Mouse (Mus musculus) ES-E14 (cell line): ENCODE measurements around the gene Zbtb34. TPM values are rescaled to one million over a fixed set of nuclear protein-coding genes. Genes with fewer than 3 reads are reported as not detected.
A peak's percentile ranks its signal among the peaks of the same experiment; 100 is the strongest.

ENCODE experiments used
- DNase-seq: peaks from one replicate; pipeline ENCODE4 v3.0.0-alpha.2; 2013; ENCODE audit warnings: low read depth, low spot score
- H3K27ac ChIP-seq: 2 replicates; pipeline ENCODE4 v1.5.1; 2012; ENCODE audit warnings: low read depth, mild to moderate bottlenecking, low read length, moderate library complexity, mixed read lengths; ENCODE audit not compliant: poor library complexity, insufficient read depth, severe bottlenecking
- H3K36me3 ChIP-seq: 2 replicates; pipeline ENCODE4 v1.6.1; 2012; ENCODE audit warnings: mild to moderate bottlenecking, low read length, moderate library complexity, mixed read lengths; ENCODE audit not compliant: control insufficient read depth, poor library complexity, insufficient read depth, severe bottlenecking
- H3K4me1 ChIP-seq, 2 experiments: fragments of 150-350 bp in 1 of 2; sonication (generic) in 1 of 2; 2 replicates each; pipeline ENCODE4 v1.6.1; 2012; ENCODE audit warnings: low read length in 2 of 2, mild to moderate bottlenecking in 1 of 2, mixed read lengths in 1 of 2; ENCODE audit not compliant: control insufficient read depth in 2 of 2, insufficient read depth in 2 of 2, poor library complexity in 1 of 2
- H3K4me3 ChIP-seq, 2 experiments: fragments of 150-350 bp in 1 of 2; sonication (generic) in 1 of 2; 2 replicates each; pipeline ENCODE4 v1.5.1; 2012; ENCODE audit warnings: low read length in 2 of 2, low read depth in 1 of 2, mild to moderate bottlenecking in 1 of 2, mixed read lengths in 1 of 2; ENCODE audit not compliant: insufficient read depth in 1 of 2, poor library complexity in 1 of 2, severe bottlenecking in 1 of 2
- H3K9ac ChIP-seq: 2 replicates; pipeline ENCODE4 v1.6.1; 2012; ENCODE audit warnings: low read depth, mild to moderate bottlenecking, low read length, mixed read lengths; ENCODE audit not compliant: poor library complexity, insufficient read depth, severe bottlenecking
- H3K9me3 ChIP-seq: fragments of 150-350 bp; sonication (generic); 2 replicates; pipeline ENCODE4 v1.6.1; 2012; ENCODE audit warnings: low read depth, mild to moderate bottlenecking, low read length; ENCODE audit not compliant: control insufficient read depth, insufficient read depth
- CHD2 ChIP-seq: IDR thresholded peaks from 2 replicates; pipeline ENCODE4 v1.6.1; 2014; ENCODE audit warnings: mild to moderate bottlenecking, low read depth, low read length, inconsistent platforms
- HCFC1 ChIP-seq: IDR thresholded peaks from 2 replicates; pipeline ENCODE4 v1.6.1; 2012; ENCODE audit warnings: low read length, inconsistent platforms, borderline replicate concordance; ENCODE audit not compliant: insufficient read depth
- MAFK ChIP-seq: IDR thresholded peaks from 2 replicates; pipeline ENCODE4 v1.6.1; 2014; ENCODE audit warnings: mild to moderate bottlenecking, low read depth, low read length, inconsistent platforms; ENCODE audit not compliant: insufficient read depth
- ZC3H11A ChIP-seq: IDR thresholded peaks from 2 replicates; pipeline ENCODE4 v1.6.1; 2012; ENCODE audit warnings: low read depth, mild to moderate bottlenecking, inconsistent platforms, low read length, borderline replicate concordance
- ZNF384 ChIP-seq: IDR thresholded peaks from 2 replicates; pipeline ENCODE4 v1.6.1; 2012; ENCODE audit warnings: low read depth, low read length, inconsistent platforms
- in situ Hi-C, 2 experiments: fragments of 600-800 bp; cut with MboI; formaldehyde crosslinking; loops; one replicate each; pipeline ENCODE4 v1.15.1; 2025; ENCODE audit warnings: low sequenced_read_pairs in 2 of 2, inconsistent platforms in 1 of 2; ENCODE audit not compliant: unreplicated experiment in 2 of 2
- total RNA-seq: library from RNA; depleted of rRNA; stranded (reverse); fragments of 300-350 nt; gene quantifications from 2 replicates; pipeline ENCODE4 v1.2.3, GENCODE M21; 2012

The Zbtb34 gene
- total RNA-seq, 1 experiment: 13.4 TPM

- no peak overlapping the region for H3K27ac ChIP-seq
- no peak for DNase-seq
- no peaks in the 10 kb centered on the region for H3K9me3 ChIP-seq
- H3K9ac ChIP-seq: no peak overlapping the region
- in situ Hi-C loops: no loop called here
- peaks cover 2% of the 10 kb centered on the region; the same call in 1 of the 2 replicates for H3K36me3 ChIP-seq
- TF ChIP-seq ZNF384: peak; percentile 94; the same call in 1 of the 2 replicates
- no peak for TF ChIP-seq CHD2
- H3K4me3 ChIP-seq: peak overlapping the region in 1 of 2 experiments; percentile 41; a peak in 2 of 4 replicates
- H3K4me1 ChIP-seq: peaks cover 0 to 7% of the 10 kb centered on the region in 2 experiments; a peak in 1 of 4 replicates
Measured at GRCm38 (mm10) chr2:33371648-33372408, 59.3 kb downstream of the Zbtb34 start.

GRCm38 (mm10) chr2:33370777-33371647, 60.1 kb downstream of the Zbtb34 start, which contains the start of gene Ralgps1:
Gene Ralgps1, minus strand, starts transcription at chr2:33371486.
- peaks cover 0 to 7% of the 10 kb centered on the region in 2 experiments; a peak in 1 of 4 replicates for H3K4me1 ChIP-seq
- H3K36me3 ChIP-seq: peaks cover 2% of the 10 kb centered on the region; the same call in 1 of the 2 replicates
- H3K9me3 ChIP-seq: no peaks in the 10 kb centered on the region
- TF ChIP-seq ZC3H11A (no peak), ZNF384 (no peak), MAFK (no peak), CHD2 (peak; percentile 59), HCFC1 (no peak)
- peak within 1 kb of the TSS; percentile 75 for H3K9ac ChIP-seq
- H3K4me3 ChIP-seq: peak within 1 kb of the TSS; percentile 78 to 95
- in situ Hi-C loops: no loop called here
- peak within 1 kb of the TSS; percentile 64 for H3K27ac ChIP-seq
- peak; percentile 75 for DNase-seq

GRCm38 (mm10) chr2:33370276-33370776, 60.8 kb downstream of the Zbtb34 start:
- Histone ChIP-seq H3K4me3 (peak overlapping the region; percentile 78 to 95), H3K4me1 (peaks cover 0 to 7% of the 10 kb centered on the region in 2 experiments; a peak in 1 of 4 replicates), H3K27ac (no peak overlapping the region), H3K9ac (peak overlapping the region; percentile 75), H3K36me3 (peaks cover 2% of the 10 kb centered on the region; the same call in 1 of the 2 replicates), H3K9me3 (no peaks in the 10 kb centered on the region)
- DNase-seq: no peak
- TF ChIP-seq MAFK: no peak
- TF ChIP-seq CHD2: no peak
- TF ChIP-seq HCFC1: no peak
- no peak for TF ChIP-seq ZNF384
- no peak for TF ChIP-seq ZC3H11A
- in situ Hi-C loops: no loop called here

GRCm38 (mm10) chr2:33369453-33369852, 61.7 kb downstream of the Zbtb34 start:
- Histone ChIP-seq H3K27ac (no peak overlapping the region), H3K4me3 (no peak overlapping the region), H3K36me3 (peaks cover 2% of the 10 kb centered on the region; the same call in 1 of the 2 replicates), H3K9me3 (no peaks in the 10 kb centered on the region), H3K4me1 (peaks cover 0 to 7% of the 10 kb centered on the region in 2 experiments; a peak in 1 of 4 replicates), H3K9ac (no peak overlapping the region)
- no peak for DNase-seq
- in situ Hi-C loops: no loop called here
- TF ChIP-seq ZC3H11A (no peak), CHD2 (no peak), MAFK (no peak), ZNF384 (no peak), HCFC1 (no peak)
